Mouse (Mus musculus) limb, embryonic 10.5 days (tissue): Measurements from ENCODE around the gene Ezh2. TPM values are rescaled to one million over a fixed set of nuclear protein-coding genes. Genes with fewer than 3 reads are reported as not detected.

Experiments
- DNase-seq: peaks from one replicate; pipeline ENCODE4 v3.0.0-alpha.2; 2017; ENCODE audit warnings: low spot score
- H3K27ac ChIP-seq: fragments of 300-500 bp; sonication (generic); 2 replicates; pipeline ENCODE4 v1.5.1; 2016; ENCODE audit warnings: mild to moderate bottlenecking
- H3K27me3 ChIP-seq: fragments of 300-500 bp; sonication (generic); 2 replicates; pipeline ENCODE4 v1.6.1; 2016; ENCODE audit warnings: low read depth, mild to moderate bottlenecking; ENCODE audit not compliant: poor library complexity, severe bottlenecking
- H3K36me3 ChIP-seq: fragments of 300-500 bp; sonication (generic); 2 replicates; pipeline ENCODE4 v1.6.1; 2016; ENCODE audit warnings: mild to moderate bottlenecking, moderate library complexity
- H3K4me1 ChIP-seq: fragments of 300-500 bp; sonication (generic); 2 replicates; pipeline ENCODE4 v1.6.1; 2016
- H3K4me3 ChIP-seq: fragments of 300-500 bp; sonication (generic); 2 replicates; pipeline ENCODE4 v1.5.1; 2016; ENCODE audit warnings: mild to moderate bottlenecking, moderate library complexity
- H3K9me3 ChIP-seq: fragments of 300-500 bp; sonication (generic); replicated peaks from 2 replicates; pipeline ENCODE4 v1.6.1; 2016; ENCODE audit warnings: mild to moderate bottlenecking
- WGBS: fragments of 180-500 bp; shearing (Covaris S2); methylation state at CpG from one replicate; pipeline ENCODE4 v1.1.7; 2016; 5-methylcytosine and 5-hydroxymethylcytosine counted together
- polyA plus RNA-seq: library from polyadenylated mRNA; unstranded; fragments of >200 nt; fragmentation: Nextera tagmentation; extraction: Ambion mirVana; gene quantifications from 2 replicates; pipeline ENCODE4 v1.2.1, GENCODE M21; 2016

Ezh2 gene
- polyA plus RNA-seq, 1 experiment from 2014 or later, result 171 TPM

DNA sequence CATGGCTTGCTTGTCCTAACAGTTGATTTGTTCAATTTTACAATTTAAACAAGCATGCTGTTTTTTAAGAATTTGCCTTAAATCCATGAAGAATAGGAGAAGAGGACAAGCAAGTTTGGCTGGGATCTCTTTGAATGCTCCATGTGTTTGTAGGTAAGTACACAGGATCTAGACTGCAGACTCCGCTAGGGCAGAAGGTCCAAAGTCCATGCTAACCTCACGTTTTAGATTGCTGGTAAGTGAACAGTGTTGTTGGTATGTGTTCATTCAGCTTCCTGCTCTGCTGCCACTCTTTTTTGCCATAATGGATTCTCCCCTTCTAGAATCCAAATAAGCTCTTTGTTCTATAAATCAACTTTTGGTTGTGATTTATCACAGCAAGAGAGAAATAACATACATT, 68.0 kb downstream of the Ezh2 start:
- no peak overlapping the region for H3K4me3 ChIP-seq
- H3K4me1 ChIP-seq, result no peaks in the 10 kb centered on the region
- 83% methylated on average over 2 of the region's 2 CpGs for WGBS
- H3K27me3 ChIP-seq, result no peaks in the 10 kb centered on the region
- no peaks in the 10 kb centered on the region for H3K9me3 ChIP-seq
- no peak overlapping the region for H3K27ac ChIP-seq
- H3K36me3 ChIP-seq, result peaks cover 99% of the 10 kb centered on the region
- no peak for DNase-seq

- H3K27me3 ChIP-seq, result no peaks in the 10 kb centered on the region
- H3K27ac ChIP-seq, result no peak overlapping the region
- H3K36me3 ChIP-seq, result peaks cover 99% of the 10 kb centered on the region
- DNase-seq, result no peak
- no peaks in the 10 kb centered on the region for H3K4me1 ChIP-seq
- no peaks in the 10 kb centered on the region for H3K9me3 ChIP-seq
- H3K4me3 ChIP-seq, result no peak overlapping the region
- 81% methylated on average over 4 of the region's 4 CpGs for WGBS
These were observed 68.7 kb downstream of the Ezh2 start for GRCm38 (mm10) chr6:47526446-47526845.

GRCm38 (mm10) chr6:47525041-47525440, 70.1 kb downstream of the Ezh2 start:
- Histone ChIP-seq H3K36me3 (peaks cover 99% of the 10 kb centered on the region), H3K4me1 (no peaks in the 10 kb centered on the region), H3K9me3 (no peaks in the 10 kb centered on the region), H3K27ac (no peak overlapping the region), H3K27me3 (no peaks in the 10 kb centered on the region), H3K4me3 (no peak overlapping the region)
- 81% methylated on average over 2 of the region's 2 CpGs for WGBS
- no peak for DNase-seq

GRCm38 (mm10) chr6:47522431-47522830, 72.7 kb downstream of the Ezh2 start:
- peaks cover 99% of the 10 kb centered on the region for H3K36me3 ChIP-seq
- WGBS, result 95% methylated on average over 3 of the region's 3 CpGs

DNA sequence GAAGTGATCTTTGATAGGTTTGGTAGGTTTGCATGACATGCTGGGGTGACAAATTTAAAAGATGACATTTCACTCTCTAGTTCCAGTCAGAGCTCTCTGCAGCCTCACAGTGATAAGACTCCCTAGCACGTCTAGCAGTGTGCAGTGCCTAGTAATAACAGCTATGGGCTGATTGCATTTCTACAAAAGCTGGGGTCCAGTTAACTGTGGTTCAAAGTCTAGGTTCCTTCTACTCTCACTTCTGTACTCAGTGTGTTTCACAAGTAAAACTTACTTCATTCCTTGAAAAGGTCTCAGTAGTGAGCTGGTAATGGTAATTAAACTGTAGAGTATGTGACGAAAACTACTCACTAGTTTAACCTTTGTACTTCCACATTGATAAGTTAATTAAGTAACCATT, 75.1 kb downstream of the Ezh2 start:
- Histone ChIP-seq H3K9me3 (no peaks in the 10 kb centered on the region), H3K4me3 (no peak overlapping the region), H3K27ac (no peak overlapping the region), H3K36me3 (peaks cover 100% of the 10 kb centered on the region), H3K27me3 (no peaks in the 10 kb centered on the region), H3K4me1 (no peaks in the 10 kb centered on the region)
- 91% methylated on average over 2 of the region's 2 CpGs for WGBS
- DNase-seq, result no peak

More at GRCm38 (mm10) chr6:47522431-47522830, 72.7 kb downstream of the Ezh2 start:
- DNase-seq, result no peak
- Histone ChIP-seq H3K9me3 (no peaks in the 10 kb centered on the region), H3K27me3 (no peaks in the 10 kb centered on the region), H3K4me1 (no peaks in the 10 kb centered on the region), H3K27ac (no peak overlapping the region), H3K4me3 (no peak overlapping the region)

DNA sequence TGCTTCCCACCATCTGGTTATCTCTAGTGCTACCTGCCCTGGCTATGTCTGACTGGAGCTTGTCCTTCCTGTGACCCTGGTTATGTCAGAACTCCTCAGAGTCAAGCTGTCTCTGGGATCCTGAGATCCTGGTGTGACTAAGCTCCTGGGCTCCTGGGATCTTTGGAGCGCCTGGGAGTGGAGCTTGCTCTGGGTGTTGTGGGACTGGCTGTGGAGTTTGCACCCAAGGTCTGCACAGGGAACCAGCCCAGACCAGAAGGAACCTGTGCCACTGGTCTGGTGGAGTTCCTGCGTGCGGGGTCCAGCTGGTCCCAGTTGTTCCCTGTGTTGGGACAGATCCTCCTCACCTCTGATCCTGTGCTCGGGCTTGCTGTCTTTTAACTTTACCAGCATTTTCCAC, 100.6 kb downstream of the Ezh2 start:
- 96% methylated on average over 4 of the region's 4 CpGs for WGBS
- H3K9me3 ChIP-seq, result no peaks in the 10 kb centered on the region
- no peak overlapping the region for H3K4me3 ChIP-seq

GRCm38 (mm10) chr6:47482027-47482426, 113.1 kb downstream of the Ezh2 start:
- DNase-seq, result no peak
- H3K4me3 ChIP-seq, result no peak overlapping the region
- H3K9me3 ChIP-seq, result no peaks in the 10 kb centered on the region
- H3K27me3 ChIP-seq, result no peaks in the 10 kb centered on the region
- peaks cover 18% of the 10 kb centered on the region for H3K36me3 ChIP-seq
- H3K27ac ChIP-seq, result no peak overlapping the region
- 93% methylated on average over 1 of the region's 1 CpGs for WGBS
- no peaks in the 10 kb centered on the region for H3K4me1 ChIP-seq

More for the DNA sequence above, 100.6 kb downstream of the Ezh2 start:
- Histone ChIP-seq H3K4me1 (no peaks in the 10 kb centered on the region), H3K27ac (no peak overlapping the region), H3K36me3 (peaks cover 19% of the 10 kb centered on the region), H3K27me3 (no peaks in the 10 kb centered on the region)
- no peak for DNase-seq

Other genes starting within 250 kb of the Ezh2 start
- 161 and 166 TPM in 2 replicates for gene Cul1, start 141.9 kb downstream of the Ezh2 start, polyA plus RNA-seq
- gene Pdia4, start 218.1 kb upstream of the Ezh2 start, polyA plus RNA-seq, result 284 and 298 TPM in 2 replicates
- gene Zfp786, start 235.5 kb upstream of the Ezh2 start, polyA plus RNA-seq, result 5.7 and 5.8 TPM in 2 replicates
- 7.1 and 9.1 TPM in 2 replicates for gene Zfp398, start 240.3 kb upstream of the Ezh2 start, polyA plus RNA-seq